Mouse (Mus musculus) naive thymus-derived CD4-positive, alpha-beta T cell, adult 5 months (primary cell): ENCODE data around the gene Btg1-ps2. TPM values are rescaled to one million over a fixed set of nuclear protein-coding genes. Genes with fewer than 3 reads are reported as not detected.

Experiments
- polyA plus RNA-seq: library from polyadenylated mRNA; unstranded; fragments of 100-300 nt; shearing (Covaris generic); gene quantifications from one replicate; pipeline ENCODE4 v1.2.1, GENCODE M21; 2017

The Btg1-ps2 gene
- not detected for polyA plus RNA-seq

DNA sequence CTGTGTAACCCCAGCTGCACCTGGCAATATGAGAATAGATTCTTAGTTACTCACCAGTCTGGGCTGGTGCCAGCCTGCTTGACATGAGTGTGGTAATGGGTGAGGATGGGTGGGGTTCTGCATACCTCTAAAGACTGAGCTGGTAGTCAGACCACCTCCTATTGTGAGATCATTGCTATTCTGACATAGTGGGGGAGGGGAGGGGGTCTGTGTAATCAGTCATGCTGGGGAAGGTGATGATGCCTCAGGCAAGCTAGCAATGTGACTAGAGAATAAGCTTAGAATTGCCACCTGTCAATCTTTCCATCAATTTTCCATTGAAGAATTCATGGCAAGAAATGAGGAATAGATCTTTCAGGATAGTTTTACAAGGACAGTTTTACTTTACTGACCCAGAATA is at the start of gene Btg1-ps2:
Btg1-ps2 (minus strand) TSS at position 101 of the 400 bp plus-strand sequence.

GRCm38 (mm10) chrX:38085041-38085440 is 42.1 kb upstream of the Btg1-ps2 start, which contains the start of gene Rhox11:
TSS of gene Rhox11 (minus strand) at chrX:38085141.

GRCm38 (mm10) chrX:38066175-38066574 is 23.3 kb upstream of the Btg1-ps2 start, which contains the start of gene Rhox10:
TSS of gene Rhox10 (plus strand) at chrX:38066475.

GRCm38 (mm10) chrX:38018597-38018996 is 24.3 kb downstream of the Btg1-ps2 start, which contains the start of gene Btg1-ps1:
TSS of gene Btg1-ps1 (minus strand) at chrX:38018815.

Other genes starting within 250 kb of the Btg1-ps2 start
- gene Rhox5, start 238.3 kb downstream of the Btg1-ps2 start, polyA plus RNA-seq = not detected
- gene Rhox6, start 216.2 kb downstream of the Btg1-ps2 start, polyA plus RNA-seq = not detected
- gene Rhox7a, start 211.4 kb downstream of the Btg1-ps2 start, polyA plus RNA-seq = not detected
- not detected for gene Rhox8, start 164.2 kb downstream of the Btg1-ps2 start, polyA plus RNA-seq
- not detected for gene Rhox7b, start 145.9 kb downstream of the Btg1-ps2 start, polyA plus RNA-seq
- not detected for gene Rhox9, start 141.3 kb downstream of the Btg1-ps2 start, polyA plus RNA-seq
- gene Btg1-ps1, start 24.3 kb downstream of the Btg1-ps2 start, polyA plus RNA-seq = not detected
- not detected for gene Rhox10, start 23.4 kb upstream of the Btg1-ps2 start, polyA plus RNA-seq
- gene Rhox11, start 42.0 kb upstream of the Btg1-ps2 start, polyA plus RNA-seq = not detected
- gene Rhox12, start 67.8 kb upstream of the Btg1-ps2 start, polyA plus RNA-seq = not detected
- gene Rhox13, start 78.1 kb upstream of the Btg1-ps2 start, polyA plus RNA-seq = not detected
- 1.7 TPM for gene Zbtb33, start 146.7 kb upstream of the Btg1-ps2 start, polyA plus RNA-seq
- 0.10 TPM for gene Tmem255a, start 209.3 kb upstream of the Btg1-ps2 start, polyA plus RNA-seq